Mouse (Mus musculus) left cerebral cortex, postnatal 10 days (tissue): ENCODE data around the gene E2f1. TPM values are rescaled to one million over a fixed set of nuclear protein-coding genes. Genes with fewer than 3 reads are reported as not detected.

Source experiments
- DNase-seq, 2 experiments: peaks; one replicate each; pipeline ENCODE4 v3.0.0; 2021 to 2022; ENCODE audit warnings: low spot score in 2 of 2, mixed read lengths in 1 of 2; ENCODE audit errors: extremely low spot score in 1 of 2
- intact Hi-C: fragments of 180-260 bp; cut with DNase I; formaldehyde crosslinking; loops from one replicate; pipeline ENCODE4 v1.15.1; 2025
- total RNA-seq, 2 experiments: library from RNA; stranded (reverse); gene quantifications; 2 replicates each; pipeline ENCODE4 v1.2.3; 2021

E2f1 gene
- total RNA-seq, 2 experiments from 2014 or later: 12.2 to 12.6 TPM

- peak in 1 of 2 experiments; percentile 78 for DNase-seq
- intact Hi-C loops: loop anchor here (10.0 kb wide), 1 partner anchor 56 kb away; the partner anchor contains the start of genes 4930519P11Rik and Zfp341
Observed at GRCm38 (mm10) chr2:154558264-154559039, 11.2 kb downstream of the E2f1 start, which contains the start of gene Necab3. Gene Necab3 (minus strand): TSS chr2:154558890.

DNA sequence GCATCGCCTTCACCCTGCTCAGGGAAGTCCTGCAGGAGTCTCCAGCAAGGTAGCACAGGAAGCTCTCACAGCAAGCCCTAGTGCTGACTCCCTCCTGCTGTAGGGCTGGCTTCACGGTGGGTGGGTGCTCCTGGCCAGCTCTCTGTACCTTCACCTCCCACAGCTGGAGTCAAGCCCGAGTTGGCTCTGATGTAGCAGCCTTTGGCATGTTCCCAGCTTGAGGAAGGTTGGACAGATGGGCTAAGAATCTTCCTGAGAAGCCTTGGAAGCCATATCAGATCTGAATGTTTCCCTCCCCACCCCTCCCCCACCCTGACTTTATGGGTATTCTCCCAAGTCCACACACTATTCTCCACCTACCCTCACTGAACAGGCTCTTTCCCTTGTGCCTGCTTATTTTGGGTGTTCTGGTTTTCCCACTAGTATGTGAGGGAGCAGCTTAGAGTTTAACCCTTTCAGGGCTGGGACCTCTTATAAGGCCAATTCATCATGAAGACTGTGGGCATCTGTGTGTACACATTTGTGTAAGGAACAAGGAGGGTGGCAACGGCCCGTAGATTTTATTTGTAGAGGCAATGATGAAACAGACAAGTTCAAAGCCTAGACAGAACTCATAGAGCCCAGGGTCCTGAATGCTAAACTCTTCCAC, 12.4 kb downstream of the E2f1 start:
- intact Hi-C loops: loop anchor here (10.0 kb wide), 1 partner anchor 57 kb away; the partner anchor contains the start of genes 4930519P11Rik and Zfp341
- DNase-seq: no peak

GRCm38 (mm10) chr2:154555235-154555634, 14.5 kb downstream of the E2f1 start:
- intact Hi-C loops: loop anchor here (10.0 kb wide), 1 partner anchor 60 kb away; the partner anchor contains the start of genes 4930519P11Rik and Zfp341
- peak in 1 of 2 experiments; percentile 74 for DNase-seq

DNA sequence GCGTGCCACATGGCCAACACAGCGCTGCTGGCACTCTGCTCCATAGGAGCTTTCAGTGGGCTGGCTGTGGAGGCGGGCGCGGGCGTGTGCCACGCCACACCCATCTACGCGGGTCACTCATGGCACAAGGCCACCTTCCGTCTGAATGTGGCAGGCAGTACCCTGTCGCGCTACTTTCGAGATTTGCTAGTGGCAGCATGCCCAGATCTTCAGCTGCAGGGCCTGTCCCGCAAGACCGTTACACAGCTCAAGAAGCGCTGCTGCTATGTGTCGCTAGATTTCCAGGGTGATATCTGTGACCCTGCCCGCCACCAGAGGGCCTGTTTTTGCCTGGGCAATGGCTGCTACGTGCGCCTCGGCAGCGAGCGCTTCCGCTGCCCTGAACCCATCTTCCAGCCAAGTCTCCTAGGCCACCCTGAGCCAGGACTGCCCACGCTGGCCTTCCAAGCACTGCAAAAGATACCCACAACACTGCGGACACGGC, 17.2 kb downstream of the E2f1 start:
- DNase-seq: peak; percentile 71 to 85
- intact Hi-C loops: loop anchor here (10.0 kb wide), 1 partner anchor 62 kb away; the partner anchor contains the start of genes 4930519P11Rik and Zfp341

DNA sequence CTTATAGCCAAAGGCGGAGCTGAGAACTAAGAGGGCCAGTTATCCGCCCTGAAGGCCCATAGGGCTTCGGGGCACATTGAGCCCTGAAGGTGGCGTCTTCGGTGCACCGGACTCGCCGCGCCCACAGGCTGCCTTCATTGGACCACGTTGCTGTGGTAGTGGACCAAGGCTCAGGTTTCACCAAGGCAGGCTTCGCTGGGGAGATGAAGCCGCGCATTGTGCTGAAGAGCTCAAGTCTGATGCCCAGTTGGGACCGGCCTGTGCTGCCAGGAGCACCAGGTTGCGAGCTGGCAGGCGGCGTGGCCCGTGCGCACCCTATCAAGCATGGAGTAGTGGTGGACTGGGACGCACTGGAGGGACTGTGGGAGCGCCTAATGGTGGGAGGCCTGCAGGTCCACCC, 17.8 kb downstream of the E2f1 start:
- no peak for DNase-seq
- intact Hi-C loops: loop anchor here (10.0 kb wide), 1 partner anchor 63 kb away; the partner anchor contains the start of genes 4930519P11Rik and Zfp341

DNA sequence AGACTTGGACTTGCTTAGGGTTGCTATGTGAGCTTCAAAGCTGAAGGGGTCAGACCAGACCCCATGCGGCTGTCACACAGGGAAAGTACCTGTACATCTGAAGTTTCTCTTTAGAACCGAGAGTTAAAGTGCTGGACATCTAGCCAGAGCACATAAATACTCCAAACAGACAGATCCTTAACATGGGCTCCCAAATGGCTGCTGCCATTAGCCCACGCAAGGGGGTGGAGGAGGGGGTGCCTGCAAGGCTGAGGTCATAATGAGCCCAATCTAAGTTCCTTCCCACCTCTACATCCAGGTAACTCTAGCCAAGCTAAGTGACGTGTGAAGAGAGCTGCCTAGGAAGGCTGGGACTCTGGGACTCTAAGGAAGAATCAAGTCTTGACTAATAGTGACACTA, 18.2 kb downstream of the E2f1 start, which contains the start of gene Actl10:
Gene Actl10 (plus strand): TSS at position 301 of the 400 bp plus-strand sequence.
- no peak for DNase-seq
- intact Hi-C loops: loop anchor here (10.0 kb wide), 1 partner anchor 63 kb away; the partner anchor contains the start of genes 4930519P11Rik and Zfp341

DNA sequence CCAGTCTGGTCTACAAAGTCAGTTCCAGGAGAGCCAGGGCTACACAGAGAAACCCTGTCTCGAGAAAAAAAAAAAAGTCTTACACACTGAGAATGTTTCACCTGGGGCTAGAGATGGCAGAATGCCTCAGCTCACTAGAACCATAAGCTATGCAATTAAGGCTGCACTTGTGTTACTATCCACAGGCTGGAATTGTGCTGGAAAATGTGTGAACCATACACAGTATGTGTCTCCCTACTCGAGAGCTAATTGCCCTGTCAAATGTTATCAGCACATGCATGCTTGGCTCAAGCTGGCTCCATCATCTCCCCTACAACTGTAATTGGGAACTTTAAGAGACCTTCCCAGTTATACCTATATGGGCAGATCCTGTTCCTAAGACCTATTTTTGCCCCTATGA, 18.8 kb downstream of the E2f1 start:
- intact Hi-C loops: loop anchor here (10.0 kb wide), 1 partner anchor 64 kb away; the partner anchor contains the start of genes 4930519P11Rik and Zfp341
- no peak for DNase-seq

GRCm38 (mm10) chr2:154549886-154550189, 19.9 kb downstream of the E2f1 start:
- no peak for DNase-seq
- intact Hi-C loops: loop anchor here (10.0 kb wide), 1 partner anchor 65 kb away; the partner anchor contains the start of genes 4930519P11Rik and Zfp341

GRCm38 (mm10) chr2:154549127-154549885, 20.4 kb downstream of the E2f1 start:
- intact Hi-C loops: no loop called here
- peak in 1 of 2 experiments; percentile 89 for DNase-seq

- peak in 1 of 2 experiments; percentile 74 for DNase-seq
- intact Hi-C loops: no loop called here
Observed at GRCm38 (mm10) chr2:154548688-154549087, 21.0 kb downstream of the E2f1 start.

DNA sequence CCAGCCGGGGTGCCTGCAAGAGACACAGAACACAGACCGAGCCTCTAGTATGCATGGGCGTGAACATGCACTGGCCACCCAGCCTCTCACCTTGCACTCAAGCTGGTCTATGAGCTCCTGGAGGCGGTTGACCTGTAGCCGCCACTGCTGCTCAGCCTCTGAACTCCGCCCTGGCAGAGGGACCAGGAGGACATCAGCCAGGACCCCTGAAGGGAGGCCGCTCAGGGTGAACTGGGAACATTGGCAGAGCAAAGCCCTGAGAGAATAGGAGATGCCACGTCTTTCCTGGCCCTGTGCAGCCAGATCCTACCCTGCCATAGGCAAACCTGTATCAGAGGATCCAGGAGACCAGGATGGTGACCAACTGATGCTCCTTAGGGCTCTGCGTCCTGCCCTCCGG, 23.0 kb downstream of the E2f1 start, which contains the start of gene 1700003F12Rik:
Gene 1700003F12Rik (plus strand): TSS at position 375 of the 400 bp plus-strand sequence.
- intact Hi-C loops: no loop called here
- DNase-seq: no peak

GRCm38 (mm10) chr2:154543567-154544347, 25.9 kb downstream of the E2f1 start:
- intact Hi-C loops: no loop called here

DNA sequence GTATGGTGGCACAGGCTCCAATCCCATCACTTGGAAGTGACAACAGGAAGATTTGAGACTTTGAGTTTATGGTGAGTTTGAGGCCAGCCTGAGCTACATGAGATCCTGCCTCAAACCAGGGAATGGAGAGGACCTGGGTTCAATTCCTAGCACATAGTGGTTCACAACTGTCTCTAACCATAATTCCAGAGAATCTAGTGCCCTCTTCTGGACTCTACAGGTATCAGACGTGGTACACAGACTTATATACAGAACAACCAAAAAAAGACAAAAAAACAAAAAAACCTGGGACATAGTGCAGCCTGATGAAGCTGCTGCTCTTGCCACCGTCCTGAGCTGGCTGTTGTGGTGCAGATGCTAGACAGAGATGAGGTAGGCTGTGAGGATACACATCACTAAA, 28.1 kb downstream of the E2f1 start:
- DNase-seq: no peak
- intact Hi-C loops: no loop called here

More at GRCm38 (mm10) chr2:154543567-154544347, 25.9 kb downstream of the E2f1 start:
- DNase-seq: peak; percentile 68 to 79

DNA sequence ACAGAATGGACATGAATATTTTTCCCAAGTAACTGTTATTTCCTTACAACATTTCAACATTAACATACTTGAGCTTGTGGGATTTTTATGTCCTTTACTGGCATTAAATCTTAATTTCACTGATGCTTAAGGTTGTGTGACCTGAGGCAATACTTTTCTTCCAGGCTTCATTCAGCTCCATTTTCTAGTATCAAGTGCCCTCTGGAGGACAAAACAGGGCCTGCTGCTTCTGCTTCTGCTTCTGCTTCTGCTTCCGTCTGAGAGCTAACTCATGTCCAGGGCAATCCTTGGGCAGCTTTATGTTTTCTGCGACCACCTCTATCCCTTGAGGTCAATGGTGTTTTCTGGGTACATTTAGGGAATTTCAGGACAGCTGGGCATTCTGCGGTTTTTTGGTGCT, 30.0 kb downstream of the E2f1 start:
- no peak for DNase-seq
- intact Hi-C loops: loop anchor here (1.0 to 5.0 kb wide), 2 partner anchors 102 to 122 kb away; partner anchors contain the start of gene Cbfa2t2

DNA sequence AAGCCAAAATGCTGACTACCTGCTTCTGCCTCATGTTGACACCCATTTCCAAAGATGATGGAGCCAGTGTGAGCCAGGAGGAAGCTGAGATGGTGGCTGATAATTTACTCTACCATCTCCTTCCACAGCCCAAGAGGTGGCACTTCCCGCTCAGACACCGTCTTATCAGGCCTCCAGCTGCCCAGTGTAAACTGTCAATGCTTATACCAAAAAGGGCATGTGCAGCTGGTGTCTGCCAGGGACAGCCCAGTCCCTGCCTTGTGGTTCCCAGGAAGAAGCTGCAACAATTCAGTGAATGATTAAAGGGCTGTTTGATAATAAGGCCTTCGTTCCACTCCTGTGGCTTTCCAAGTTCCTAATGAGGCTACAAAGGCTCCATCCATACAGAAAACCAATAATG, 31.0 kb downstream of the E2f1 start:
- intact Hi-C loops: loop anchor here (1.0 to 5.0 kb wide), 2 partner anchors 101 to 121 kb away; partner anchors contain the start of gene Cbfa2t2
- no peak for DNase-seq

DNA sequence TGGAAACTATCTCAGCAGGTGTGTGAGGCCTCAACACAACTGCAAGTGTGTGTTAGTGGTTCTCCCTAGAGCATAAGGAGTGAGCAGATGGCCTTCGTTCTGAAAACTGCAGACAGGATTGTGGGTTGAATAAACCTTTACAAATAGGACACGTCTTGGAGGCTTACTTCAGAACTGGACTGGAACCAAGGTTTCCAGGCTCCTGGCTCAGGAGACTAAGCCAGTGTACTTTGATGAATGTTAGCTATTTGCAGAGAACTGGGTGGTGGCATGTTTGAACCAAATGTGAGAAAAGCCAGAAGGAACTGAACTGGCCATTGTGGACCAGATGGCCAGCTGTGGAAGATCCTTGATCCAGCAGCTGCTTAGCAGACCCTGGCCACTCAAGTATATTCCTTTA, 31.4 kb downstream of the E2f1 start:
- no peak for DNase-seq
- intact Hi-C loops: loop anchor here (5.0 kb wide), 1 partner anchor 101 kb away; the partner anchor contains the start of gene Cbfa2t2

- DNase-seq: no peak
- intact Hi-C loops: loop anchor here (5.0 kb wide), 1 partner anchor 97 kb away; the partner anchor contains the start of gene Cbfa2t2
Observed at GRCm38 (mm10) chr2:154534704-154535270, 34.9 kb downstream of the E2f1 start.
